Mouse (Mus musculus) embryo, embryonic 11 days (tissue): ENCODE data around the gene Lrrc28.
"Not testable (repeated sequence)": the region's sequence is repeated elsewhere in the genome, so short reads cannot be mapped to it uniquely, and the experiment has no call there.

ENCODE experiments used
- DNase-seq: peaks from one replicate; pipeline ENCODE4 v3.0.0-alpha.2; 2015

Gene Lrrc28

DNA sequence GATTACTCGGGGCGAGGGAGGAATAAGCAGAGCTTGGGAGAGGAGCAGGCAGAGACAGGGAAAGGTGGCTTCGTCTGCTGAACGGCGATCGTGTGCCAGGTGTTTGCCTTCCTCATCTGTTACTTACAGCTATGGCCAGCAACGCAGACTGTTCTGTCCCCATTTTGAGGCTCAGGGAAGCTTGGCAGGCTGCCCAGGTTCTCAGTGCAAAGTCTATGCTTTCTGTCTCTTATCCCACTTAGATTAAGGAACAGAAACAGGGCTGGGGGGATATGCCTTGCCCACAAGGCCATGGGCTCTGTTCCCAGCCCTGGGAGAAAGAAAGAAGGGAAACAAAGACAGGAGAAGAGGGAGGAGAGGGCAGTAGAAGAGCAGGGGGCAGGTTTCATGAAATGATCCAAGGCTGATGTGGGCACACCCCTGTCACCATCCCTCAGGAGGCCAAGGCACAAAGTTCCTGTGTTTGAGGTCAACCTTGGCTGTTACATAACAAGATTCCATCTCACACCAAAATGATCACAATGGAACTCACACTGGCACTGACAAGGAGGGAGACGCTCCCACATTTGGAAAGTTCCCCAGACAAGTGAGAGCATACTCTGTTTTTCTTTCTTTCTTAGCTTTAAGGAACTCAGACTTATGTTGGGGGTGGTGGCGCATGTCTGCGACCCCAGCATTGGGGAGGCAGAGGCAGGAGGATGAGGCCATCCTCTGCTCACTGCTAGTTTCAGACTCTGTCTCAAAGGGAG, 116.8 kb downstream of the Lrrc28 start:
- no peak for DNase-seq

GRCm38 (mm10) chr7:67525886-67526580, 119.0 kb downstream of the Lrrc28 start:
- DNase-seq, result no peak

DNA sequence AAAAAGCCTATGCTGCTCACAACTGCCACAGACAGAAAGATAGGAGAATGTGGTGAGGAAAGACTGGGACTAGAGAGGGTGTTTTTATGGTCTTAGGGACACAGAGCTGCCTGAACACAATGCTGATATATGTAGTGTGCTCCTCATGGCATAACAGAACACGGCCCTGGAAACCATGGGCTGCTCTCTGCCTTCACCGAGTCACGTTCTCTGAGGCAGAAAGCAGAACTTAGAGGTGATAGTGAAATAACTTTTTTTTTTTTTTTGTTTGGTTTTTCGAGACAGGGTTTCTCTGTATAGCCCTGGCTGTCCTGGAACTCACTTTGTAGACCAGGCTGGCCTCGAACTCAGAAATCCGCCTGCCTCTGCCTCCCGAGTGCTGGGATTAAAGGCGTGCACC, 121.0 kb downstream of the Lrrc28 start:
- DNase-seq, result not testable (repeated sequence)

GRCm38 (mm10) chr7:67523400-67523799, 121.7 kb downstream of the Lrrc28 start:
- no peak for DNase-seq

DNA sequence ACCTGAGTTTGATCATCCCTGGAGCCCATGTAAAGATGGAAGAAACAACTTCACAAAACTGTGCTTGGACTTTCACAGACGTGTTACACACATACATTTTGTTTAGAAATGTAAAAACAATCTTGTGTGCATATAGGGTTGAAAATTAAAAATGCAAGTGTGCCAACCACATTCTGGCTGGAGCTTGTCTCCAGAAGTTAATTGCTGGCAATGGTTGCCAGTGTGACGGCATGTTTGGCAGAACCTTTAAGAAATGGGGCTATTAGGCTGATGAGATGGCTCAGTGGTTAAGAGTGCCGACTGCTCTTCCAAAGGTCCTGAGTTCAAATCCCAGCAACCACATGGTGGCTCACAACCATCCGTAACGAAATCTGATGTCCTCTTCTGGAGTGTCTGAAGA, 123.3 kb downstream of the Lrrc28 start:
- not testable (repeated sequence) for DNase-seq

DNA sequence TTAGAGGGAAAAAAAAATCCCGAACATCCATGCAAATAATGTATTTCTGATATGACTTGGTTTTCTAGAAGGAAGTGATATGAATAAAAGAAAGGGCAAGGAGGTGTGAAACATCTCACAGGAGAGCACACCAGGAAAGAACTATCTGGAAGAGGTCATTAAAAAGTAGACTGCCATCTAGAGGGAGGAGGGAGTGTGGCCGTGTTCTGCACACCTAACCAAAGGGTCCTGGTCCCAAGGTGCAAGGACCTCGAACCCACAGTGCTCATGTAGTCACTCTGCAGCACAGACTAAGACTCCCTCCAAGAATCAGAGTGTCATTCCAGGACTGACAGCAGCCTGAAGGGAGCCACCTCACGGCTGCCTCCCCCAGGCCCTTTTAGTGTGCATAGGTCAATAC, 124.1 kb downstream of the Lrrc28 start:
- peak; percentile 24 for DNase-seq

DNA sequence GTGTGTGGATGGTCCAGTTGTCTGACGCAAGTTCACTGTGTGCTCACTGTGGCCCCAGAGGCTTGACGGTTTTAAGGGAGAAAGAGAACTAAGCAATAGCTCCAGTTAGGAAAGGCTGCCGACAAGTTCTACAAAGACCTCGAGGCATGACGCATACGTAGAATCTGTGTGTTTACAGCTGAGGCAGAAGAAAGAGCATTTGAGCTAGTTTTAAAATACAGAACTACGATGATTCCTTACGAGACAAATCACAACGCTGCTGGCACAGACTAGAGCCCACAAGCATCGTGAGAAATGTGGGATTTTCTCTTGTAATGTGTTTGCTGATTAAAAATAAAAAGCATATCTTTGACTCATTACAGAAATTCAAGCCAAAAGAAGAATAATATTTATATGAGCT, 125.1 kb downstream of the Lrrc28 start:
- DNase-seq, result no peak

DNA sequence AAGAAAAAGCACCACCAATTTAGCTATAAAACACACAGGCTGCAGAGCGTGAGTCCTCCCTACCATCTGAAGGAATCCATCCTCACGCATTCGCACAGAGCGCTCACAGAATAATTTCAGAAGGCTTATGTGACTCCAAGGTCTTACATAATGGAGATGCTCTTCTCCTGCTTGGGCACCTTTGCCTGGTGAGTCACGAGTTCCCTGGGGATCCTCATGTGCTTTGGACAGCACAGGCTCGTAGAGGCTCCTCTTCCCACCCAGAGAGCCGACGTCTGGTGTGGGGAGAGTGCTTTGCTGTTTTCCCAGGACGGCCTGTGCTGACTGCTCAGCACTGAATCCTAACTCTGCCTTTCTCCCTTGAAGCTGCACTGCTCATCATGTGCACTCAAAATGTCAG, 129.4 kb downstream of the Lrrc28 start:
- DNase-seq, result no peak

DNA sequence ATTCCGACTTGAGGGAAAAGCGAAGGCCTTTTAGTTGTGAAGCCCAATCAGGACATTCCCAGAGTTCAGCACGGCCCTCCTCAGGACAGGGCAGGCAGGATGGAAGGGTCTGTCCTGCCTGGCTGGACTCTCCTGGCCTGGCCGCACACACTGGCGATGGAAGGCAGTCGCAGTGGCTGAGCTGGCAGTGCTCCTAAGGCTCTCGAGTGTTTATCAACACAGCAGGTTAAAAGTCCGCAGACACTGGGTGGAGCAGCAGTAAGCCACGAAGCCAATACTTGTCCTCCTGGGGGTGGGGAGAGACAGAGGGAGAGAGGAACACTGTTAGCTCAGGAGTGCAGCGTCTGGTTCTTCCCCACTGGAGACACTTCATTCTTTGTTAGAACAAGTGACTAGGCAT, 130.2 kb downstream of the Lrrc28 start:
- no peak for DNase-seq

DNA sequence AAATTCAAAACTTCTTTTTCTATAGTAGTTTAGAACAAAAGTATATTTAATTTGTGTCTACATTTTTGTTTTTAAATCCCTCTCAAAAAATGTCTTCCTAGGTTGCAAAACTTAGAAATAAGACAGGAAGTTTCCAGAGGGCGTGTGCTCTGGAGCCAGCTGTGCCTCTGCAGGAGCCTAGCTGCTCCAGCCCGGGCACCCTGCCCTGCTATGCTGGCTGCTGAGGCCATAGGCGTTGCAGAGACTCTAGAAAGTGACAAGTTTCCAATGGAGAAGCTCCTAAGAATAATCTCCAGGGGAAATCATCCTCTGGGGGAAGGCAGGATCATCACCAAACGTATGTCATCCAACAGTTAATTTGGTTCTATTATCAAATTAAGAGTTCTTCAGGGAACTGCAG, 130.7 kb downstream of the Lrrc28 start:
- DNase-seq, result no peak

- no peak for DNase-seq
These were observed 131.4 kb downstream of the Lrrc28 start for GRCm38 (mm10) chr7:67513656-67514055.

- no peak for DNase-seq
These were observed 133.5 kb downstream of the Lrrc28 start for GRCm38 (mm10) chr7:67511606-67512005.

DNA sequence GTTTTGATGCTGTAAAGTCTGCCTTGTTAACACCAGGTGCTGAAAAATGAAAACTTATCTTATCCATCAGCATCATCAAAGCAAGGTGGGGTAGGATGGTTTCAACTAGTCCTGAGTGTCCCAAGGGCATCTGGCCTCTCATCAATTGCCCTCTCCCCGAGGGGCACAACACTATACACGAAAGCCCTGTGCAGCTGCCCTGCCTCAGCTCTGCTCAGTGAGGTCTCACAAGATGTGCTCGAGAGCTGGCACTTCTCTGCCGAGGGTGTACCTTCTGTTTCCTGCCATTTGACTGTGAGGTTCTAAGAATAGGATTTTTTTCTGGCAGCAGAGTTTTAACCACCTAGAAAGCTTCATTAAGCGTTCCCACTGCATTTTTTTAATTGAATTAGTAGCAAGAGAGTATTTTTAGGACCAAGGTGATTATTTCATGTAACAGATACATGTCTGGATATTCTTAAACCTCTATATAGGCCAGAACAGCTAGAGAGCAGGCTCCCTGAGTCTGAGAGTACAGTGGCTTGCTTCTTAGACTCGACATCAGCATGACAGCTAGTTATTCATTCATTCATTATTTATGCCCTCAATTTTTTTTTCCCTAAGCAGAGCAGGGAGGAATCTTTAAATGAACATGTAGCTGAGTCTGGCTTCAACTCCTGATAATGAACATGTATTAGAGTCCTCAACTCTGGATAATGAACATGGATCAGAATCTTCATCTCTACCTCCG, 141.6 kb downstream of the Lrrc28 start:
- DNase-seq, result no peak

DNA sequence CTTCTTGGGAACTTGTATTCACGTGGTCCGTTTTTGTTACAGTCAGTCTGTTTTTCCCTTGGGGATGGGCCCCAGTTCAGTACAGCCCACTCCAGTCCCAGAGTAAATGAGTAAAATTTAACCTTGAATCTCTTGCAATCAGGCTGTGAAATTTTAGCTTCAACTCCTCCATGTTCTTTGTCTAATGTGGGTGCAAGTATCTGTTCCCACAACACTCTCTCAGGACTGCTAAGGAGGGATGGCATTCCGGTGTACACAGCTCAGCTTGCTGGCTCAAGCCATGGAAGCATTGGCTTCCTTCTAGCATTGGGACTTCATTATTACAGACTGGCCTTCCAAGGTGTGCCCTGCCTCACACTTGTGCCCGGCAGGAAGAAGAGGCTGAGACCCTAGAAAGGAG, 142.4 kb downstream of the Lrrc28 start:
- no peak for DNase-seq

DNA sequence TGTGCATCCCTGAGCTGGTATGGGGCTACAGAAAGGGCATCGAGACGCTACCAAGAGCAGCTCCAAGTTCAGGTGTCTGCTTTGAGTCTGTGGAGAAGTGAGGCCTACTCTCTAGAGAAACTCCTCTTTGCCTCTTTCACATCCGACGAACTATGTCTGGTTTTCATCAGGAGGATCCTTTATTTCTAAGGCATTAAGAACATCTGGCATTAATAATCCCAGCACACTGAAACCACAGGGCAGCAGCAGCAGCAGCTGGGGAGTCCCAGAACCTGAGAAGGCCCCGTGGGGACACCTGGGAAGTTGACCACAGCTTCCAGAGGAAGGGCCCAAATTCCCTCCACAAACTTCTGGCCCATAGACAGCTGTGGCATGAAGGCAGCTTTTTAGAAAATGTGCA, 144.2 kb downstream of the Lrrc28 start:
- DNase-seq, result peak; percentile 66

- DNase-seq, result no peak
These were observed 144.8 kb downstream of the Lrrc28 start for GRCm38 (mm10) chr7:67500076-67500828.

- no peak for DNase-seq
These were observed 145.6 kb downstream of the Lrrc28 start for GRCm38 (mm10) chr7:67499516-67499915.

DNA sequence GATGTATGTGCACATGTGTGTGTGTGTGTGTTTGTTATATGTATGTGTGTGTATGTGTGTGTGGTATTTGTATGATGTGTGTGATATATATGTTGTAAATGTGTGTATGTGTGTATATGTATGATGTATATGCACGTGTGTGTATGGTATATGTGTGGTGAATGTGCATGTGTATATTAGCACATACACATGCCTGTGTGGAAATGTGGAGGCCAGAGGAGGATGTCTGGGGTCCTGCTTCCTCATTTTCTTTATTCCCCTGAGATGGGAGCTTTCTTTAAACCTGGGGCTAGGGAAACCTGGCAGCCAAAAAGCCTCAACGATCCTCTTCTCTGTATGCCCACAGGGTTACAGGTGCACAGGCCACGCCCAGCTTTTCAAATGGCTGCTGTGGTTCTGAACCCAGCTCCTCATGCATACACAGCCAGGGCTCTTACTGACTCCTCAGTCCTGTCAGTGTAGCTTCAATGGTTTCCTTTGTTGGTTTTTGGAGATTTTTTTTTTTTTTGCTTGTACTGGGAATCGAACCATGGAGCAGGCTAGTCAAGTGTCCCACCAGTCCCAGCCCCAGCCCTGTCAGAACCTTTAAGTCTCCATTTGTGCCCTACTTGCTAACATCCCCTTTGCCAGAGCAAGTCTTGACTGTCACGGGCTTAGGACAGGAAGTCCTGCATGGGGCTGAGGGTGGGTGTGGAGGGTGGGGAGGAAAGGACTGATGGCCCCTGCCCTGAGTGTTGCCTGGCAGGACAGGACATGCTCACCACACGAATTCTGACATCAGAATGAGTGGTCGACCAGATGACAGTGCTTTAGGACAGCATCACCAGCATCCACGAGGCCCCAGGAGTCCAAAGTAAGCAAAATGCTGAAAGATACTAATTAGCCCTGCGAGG, 151.0 kb downstream of the Lrrc28 start:
- no peak for DNase-seq

- no peak for DNase-seq
These were observed 157.1 kb downstream of the Lrrc28 start for GRCm38 (mm10) chr7:67487889-67488411.

- peak; percentile 59 for DNase-seq
These were observed 157.9 kb downstream of the Lrrc28 start for GRCm38 (mm10) chr7:67486925-67487760.

GRCm38 (mm10) chr7:67486417-67486816, 158.7 kb downstream of the Lrrc28 start:
- DNase-seq, result no peak
